Mouse (Mus musculus) forebrain, embryonic 16.5 days (tissue): ENCODE data around the gene Mapkapk2. TPM values are rescaled to one million over a fixed set of nuclear protein-coding genes. Genes with fewer than 3 reads are reported as not detected.
"Not testable (repeated sequence)": the region's sequence is repeated elsewhere in the genome, so short reads cannot be mapped to it uniquely, and the experiment has no call there.

ENCODE experiments used
- ATAC-seq: fragments of 200-750 bp; cut with Nextera tagmentation; 2 replicates; pipeline ENCODE4 v1.8.0; 2017; ENCODE audit warnings: mild to moderate bottlenecking, moderate library complexity
- H3K27ac ChIP-seq: fragments of 300-500 bp; sonication (generic); 2 replicates; pipeline ENCODE4 v1.5.1; 2014; ENCODE audit warnings: low read length, control low read depth
- H3K27me3 ChIP-seq: fragments of 300-500 bp; sonication (generic); replicated peaks from 2 replicates; pipeline ENCODE4 v1.6.1; 2014; ENCODE audit warnings: low read length; ENCODE audit not compliant: control insufficient read depth, insufficient read depth
- H3K36me3 ChIP-seq: fragments of 300-500 bp; sonication (generic); 2 replicates; pipeline ENCODE4 v1.6.1; 2014; ENCODE audit not compliant: control insufficient read depth, insufficient read depth
- H3K4me1 ChIP-seq: fragments of 300-500 bp; sonication (generic); replicated peaks from 2 replicates; pipeline ENCODE4 v1.6.1; 2014; ENCODE audit warnings: low read length; ENCODE audit not compliant: control insufficient read depth, insufficient read depth
- H3K4me2 ChIP-seq: fragments of 300-500 bp; sonication (generic); 2 replicates; pipeline ENCODE4 v1.6.1; 2014; ENCODE audit warnings: mild to moderate bottlenecking, low read length, control low read depth
- H3K4me3 ChIP-seq: fragments of 300-500 bp; sonication (generic); replicated peaks from 2 replicates; pipeline ENCODE4 v1.5.1; 2014; ENCODE audit warnings: mild to moderate bottlenecking, low read length, control low read depth
- H3K9ac ChIP-seq: fragments of 300-500 bp; sonication (generic); replicated peaks from 2 replicates; pipeline ENCODE4 v1.6.1; 2014; ENCODE audit warnings: low read depth, low read length, control low read depth
- H3K9me3 ChIP-seq: fragments of 300-500 bp; sonication (generic); 2 replicates; pipeline ENCODE4 v1.6.1; 2016; ENCODE audit warnings: low read length; ENCODE audit not compliant: control insufficient read depth
- WGBS: fragments of 180-500 bp; shearing (Covaris S2); extraction: QIAGEN DNeasy Blood & Tissue Kit; methylation state at CpG from one replicate; pipeline ENCODE4 v1.1.7; 2014; 5-methylcytosine and 5-hydroxymethylcytosine counted together
- polyA plus RNA-seq: library from polyadenylated mRNA; unstranded; fragments of >200 nt; fragmentation: Nextera tagmentation; extraction: Ambion mirVana; gene quantifications from 2 replicates; pipeline ENCODE4 v1.2.1, GENCODE M21; 2015

The Mapkapk2 gene
- polyA plus RNA-seq, 1 experiment from 2014 or later, result 19.9 TPM

DNA sequence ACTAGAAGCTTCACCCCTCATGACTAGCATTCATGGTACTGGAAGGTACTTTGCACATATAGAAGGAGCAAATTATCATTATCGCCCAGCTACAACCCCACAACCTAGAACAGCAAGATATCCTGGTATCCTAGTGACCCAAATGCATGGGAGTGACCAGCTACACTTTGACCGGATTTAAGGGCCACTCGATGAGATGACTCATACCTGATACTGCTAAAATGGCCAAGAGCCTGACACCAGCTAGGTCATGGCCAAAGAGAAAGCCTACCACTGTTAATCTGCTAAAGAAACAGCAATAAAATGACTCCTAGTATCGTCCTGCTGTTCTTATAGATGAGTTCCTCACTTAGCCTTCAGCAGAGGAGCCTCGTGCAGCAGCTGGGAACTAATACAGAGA lies 58.1 kb downstream of the Mapkapk2 start:
- Histone ChIP-seq H3K27me3 (no peaks in the 10 kb centered on the region), H3K36me3 (no peaks in the 10 kb centered on the region), H3K27ac (no peak overlapping the region), H3K4me1 (no peaks in the 10 kb centered on the region), H3K4me2 (no peak overlapping the region), H3K9ac (no peak overlapping the region), H3K4me3 (no peak overlapping the region), H3K9me3 (no peaks in the 10 kb centered on the region)
- WGBS, result 93% methylated on average over 5 of the region's 5 CpGs
- no peak for ATAC-seq

DNA sequence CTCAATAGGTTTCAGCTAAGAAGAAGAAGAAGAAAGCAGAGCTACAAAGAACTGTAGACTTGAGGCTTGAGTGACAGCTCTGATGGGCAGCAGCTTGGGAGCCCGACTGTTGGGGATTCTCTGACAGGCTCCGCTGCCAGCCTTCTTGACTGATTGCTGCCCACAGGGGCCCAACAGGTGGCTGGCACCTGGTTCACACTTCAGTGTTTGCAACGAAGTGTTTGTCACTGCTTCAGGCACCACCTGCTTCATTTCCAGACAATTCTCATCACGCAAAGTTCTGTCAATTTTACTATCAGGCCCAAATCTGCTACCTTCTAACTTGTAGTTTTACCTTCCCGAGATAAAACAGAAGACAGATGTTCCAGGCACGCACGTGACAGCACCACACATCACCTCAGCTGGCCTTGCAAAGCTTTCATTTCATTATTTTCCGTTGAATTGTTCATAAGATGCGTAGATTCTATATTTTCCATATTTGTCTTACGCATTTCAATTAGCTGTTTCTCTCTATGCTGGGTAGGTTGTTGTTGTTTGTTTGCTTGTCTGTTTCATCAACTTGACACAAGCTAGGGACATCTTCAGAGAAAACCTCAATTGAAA lies 59.1 kb downstream of the Mapkapk2 start:
- no peak overlapping the region for H3K4me3 ChIP-seq
- H3K36me3 ChIP-seq, result no peaks in the 10 kb centered on the region
- H3K4me1 ChIP-seq, result no peaks in the 10 kb centered on the region
- no peak overlapping the region for H3K27ac ChIP-seq
- H3K9me3 ChIP-seq, result no peaks in the 10 kb centered on the region
- WGBS, result 88% methylated on average over 10 of the region's 10 CpGs
- H3K4me2 ChIP-seq, result no peak overlapping the region
- H3K9ac ChIP-seq, result no peak overlapping the region
- ATAC-seq, result no peak
- no peaks in the 10 kb centered on the region for H3K27me3 ChIP-seq

DNA sequence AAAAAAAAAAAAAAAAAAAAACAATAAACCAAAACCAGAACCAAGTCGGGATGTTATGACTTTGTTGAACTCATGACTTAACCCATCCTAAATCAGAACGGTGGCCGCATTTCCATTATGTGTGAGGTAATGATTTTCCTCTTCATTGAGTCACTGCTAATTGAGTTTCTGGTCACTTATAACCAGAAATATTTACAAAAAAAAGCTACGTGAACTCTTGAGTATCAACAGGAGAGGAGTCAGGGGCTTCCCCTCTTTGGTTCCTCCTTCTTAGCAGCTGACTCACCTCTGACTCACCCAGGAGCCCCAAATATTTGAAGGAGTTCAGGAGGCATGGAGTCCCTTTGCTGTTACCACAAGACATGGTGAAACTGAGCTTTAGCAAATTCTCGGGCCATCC lies 59.6 kb downstream of the Mapkapk2 start:
- no peaks in the 10 kb centered on the region for H3K4me1 ChIP-seq
- no peaks in the 10 kb centered on the region for H3K36me3 ChIP-seq
- H3K27ac ChIP-seq, result no peak overlapping the region
- H3K4me2 ChIP-seq, result no peak overlapping the region
- H3K27me3 ChIP-seq, result no peaks in the 10 kb centered on the region
- WGBS, result 96% methylated on average over 5 of the region's 5 CpGs
- no peak overlapping the region for H3K4me3 ChIP-seq
- H3K9ac ChIP-seq, result no peak overlapping the region
- ATAC-seq, result no peak
- H3K9me3 ChIP-seq, result no peaks in the 10 kb centered on the region

DNA sequence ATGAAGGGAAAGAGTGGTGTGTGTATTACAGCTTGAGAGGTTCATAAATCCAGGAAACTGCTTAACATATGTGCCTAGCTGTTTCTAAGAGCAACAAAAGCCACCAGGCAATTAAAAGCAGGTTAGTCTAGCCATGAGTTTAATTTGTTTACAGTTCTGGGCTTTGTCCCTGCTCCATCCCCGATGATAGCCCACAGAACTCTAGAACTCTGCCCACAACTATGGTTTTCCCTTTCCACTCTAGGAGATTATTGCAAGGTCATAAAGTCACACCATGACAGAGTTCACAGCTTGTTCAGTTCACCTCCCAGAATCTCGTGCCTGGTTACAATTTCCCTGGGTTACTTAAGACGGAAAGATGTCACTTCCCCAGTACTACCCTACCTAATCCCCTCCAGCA lies 66.4 kb downstream of the Mapkapk2 start:
- no peak overlapping the region for H3K27ac ChIP-seq
- no peaks in the 10 kb centered on the region for H3K9me3 ChIP-seq
- peaks cover 3% of the 10 kb centered on the region; the same call in 1 of the 2 replicates for H3K4me1 ChIP-seq
- ATAC-seq, result no peak
- H3K9ac ChIP-seq, result no peak overlapping the region
- H3K27me3 ChIP-seq, result no peaks in the 10 kb centered on the region
- H3K4me3 ChIP-seq, result no peak overlapping the region
- WGBS, result 63% methylated on average over 3 of the region's 3 CpGs
- H3K36me3 ChIP-seq, result no peaks in the 10 kb centered on the region
- no peak overlapping the region for H3K4me2 ChIP-seq

DNA sequence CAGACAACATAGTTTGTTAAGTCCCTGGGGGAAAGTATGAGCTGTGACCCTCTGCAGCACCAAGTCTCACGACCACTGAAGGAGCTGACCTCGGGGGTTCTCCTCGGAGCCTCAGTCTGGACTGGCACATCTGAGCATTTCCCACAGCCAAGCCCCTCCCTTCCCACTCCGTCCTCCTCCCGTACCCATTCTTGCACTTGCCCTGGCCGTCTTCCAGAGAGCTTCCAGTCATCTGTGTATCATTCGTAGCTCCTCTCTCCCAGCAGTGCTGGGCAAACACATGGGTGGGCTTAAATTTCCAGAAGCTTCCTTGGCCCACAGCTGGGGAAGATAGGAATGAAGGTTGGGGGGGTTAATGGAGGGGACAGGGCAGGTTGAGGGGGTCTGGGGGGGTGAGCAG lies 67.4 kb downstream of the Mapkapk2 start:
- Histone ChIP-seq H3K27ac (no peak overlapping the region), H3K4me3 (no peak overlapping the region), H3K4me2 (no peak overlapping the region), H3K9ac (no peak overlapping the region), H3K27me3 (no peaks in the 10 kb centered on the region), H3K4me1 (peaks cover 3% of the 10 kb centered on the region; the same call in 1 of the 2 replicates), H3K9me3 (no peaks in the 10 kb centered on the region), H3K36me3 (no peaks in the 10 kb centered on the region)
- no peak for ATAC-seq
- WGBS, result 42% methylated on average over 7 of the region's 7 CpGs

DNA sequence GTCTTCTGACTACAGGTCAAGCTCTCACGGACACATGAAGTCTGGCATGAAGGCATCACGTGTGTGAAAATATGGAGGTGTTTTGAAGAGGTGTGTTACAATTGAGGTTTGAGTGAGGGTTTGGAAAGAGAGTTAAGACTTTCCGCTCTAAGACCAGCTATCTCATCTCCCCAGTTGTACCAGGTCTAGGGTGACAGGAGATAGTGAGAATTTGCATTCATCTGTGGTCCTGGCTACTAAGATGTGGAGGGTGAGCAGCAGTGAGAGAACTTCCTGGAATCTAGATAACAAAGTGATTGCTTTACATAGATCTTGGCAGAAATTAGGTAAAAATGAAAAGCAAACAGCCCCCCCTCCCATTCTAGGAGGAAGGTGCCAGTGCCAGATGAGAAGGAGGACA lies 68.4 kb downstream of the Mapkapk2 start:
- Histone ChIP-seq H3K27me3 (no peaks in the 10 kb centered on the region), H3K9me3 (no peaks in the 10 kb centered on the region), H3K4me3 (no peak overlapping the region), H3K27ac (no peak overlapping the region), H3K36me3 (no peaks in the 10 kb centered on the region), H3K4me2 (no peak overlapping the region), H3K9ac (no peak overlapping the region), H3K4me1 (peaks cover 3% of the 10 kb centered on the region; the same call in 1 of the 2 replicates)
- WGBS, result 89% methylated on average over 3 of the region's 3 CpGs
- ATAC-seq, result no peak

DNA sequence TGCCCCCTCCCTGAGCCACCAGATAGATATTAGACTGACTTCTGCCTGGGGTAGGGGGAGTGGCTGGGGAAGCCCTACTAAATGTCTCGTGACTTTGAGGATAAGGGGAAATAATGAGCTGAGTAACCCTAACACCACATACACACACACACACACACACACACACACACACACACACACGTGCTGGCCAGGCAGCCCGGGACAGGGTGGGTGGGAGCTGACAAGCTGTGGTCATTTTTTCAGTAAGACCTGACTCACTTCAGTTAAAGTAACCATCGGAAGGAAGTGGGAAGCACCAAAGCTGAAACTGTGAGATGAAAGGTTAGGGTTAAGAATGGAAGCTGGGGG lies 71.8 kb downstream of the Mapkapk2 start:
- Histone ChIP-seq H3K27ac (no peak overlapping the region), H3K36me3 (no peaks in the 10 kb centered on the region), H3K4me2 (no peak overlapping the region), H3K9ac (no peak overlapping the region), H3K4me3 (no peak overlapping the region), H3K27me3 (no peaks in the 10 kb centered on the region), H3K4me1 (peaks cover 3% of the 10 kb centered on the region; the same call in 1 of the 2 replicates), H3K9me3 (no peaks in the 10 kb centered on the region)
- 83% methylated on average over 4 of the region's 4 CpGs for WGBS
- ATAC-seq, result no peak

DNA sequence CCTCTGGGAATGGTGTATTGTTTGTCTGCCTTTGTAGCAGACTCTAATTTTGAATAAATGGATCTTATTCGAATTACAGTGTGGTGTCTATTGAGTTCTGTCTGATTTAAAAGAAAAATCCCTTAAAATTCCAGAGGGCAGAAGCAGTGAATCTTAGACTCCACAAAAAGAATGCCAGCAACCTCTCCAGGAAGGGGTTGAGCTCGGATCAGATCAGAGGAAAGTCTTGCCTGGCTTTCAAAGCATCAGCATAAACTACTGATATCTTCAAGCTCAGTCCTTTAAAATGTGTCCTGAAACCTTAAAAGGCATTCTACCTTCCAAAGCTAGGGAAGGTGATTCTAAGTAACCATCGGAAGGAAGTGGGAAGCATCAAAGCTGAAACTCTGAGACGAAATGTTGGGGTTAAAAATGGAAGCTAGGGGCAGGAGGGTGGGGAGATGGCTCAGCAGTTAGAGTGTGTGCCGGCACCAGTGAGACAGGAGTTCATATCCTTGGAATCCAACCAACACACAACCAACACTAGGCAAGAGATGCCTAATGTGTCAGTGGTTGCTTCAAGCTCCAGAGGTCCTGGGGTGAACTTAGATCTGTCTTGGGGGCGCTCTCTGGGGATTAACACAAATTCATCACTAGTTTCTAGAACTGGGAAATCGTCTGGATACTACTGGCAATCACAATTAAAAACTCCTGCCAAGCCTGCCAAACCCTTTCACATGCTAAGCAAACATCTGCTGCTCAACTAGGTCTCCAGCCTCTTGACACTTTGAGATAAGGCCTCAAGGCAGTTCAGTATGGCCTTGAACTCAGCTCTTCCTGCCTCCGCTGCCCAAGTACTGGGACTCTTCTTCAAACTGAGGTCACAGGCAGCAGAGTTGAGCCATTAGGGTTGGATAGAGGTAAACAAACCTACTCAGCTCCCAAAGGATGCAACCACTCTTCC lies 72.5 kb downstream of the Mapkapk2 start:
- no peaks in the 10 kb centered on the region for H3K27me3 ChIP-seq
- ATAC-seq, result no peak
- peaks cover under 1% of the 10 kb centered on the region; the same call in 1 of the 2 replicates for H3K4me1 ChIP-seq
- no peak overlapping the region for H3K27ac ChIP-seq
- H3K4me2 ChIP-seq, result no peak overlapping the region
- no peaks in the 10 kb centered on the region for H3K36me3 ChIP-seq
- H3K9ac ChIP-seq, result no peak overlapping the region
- 77% methylated on average over 8 of the region's 8 CpGs for WGBS
- H3K9me3 ChIP-seq, result no peaks in the 10 kb centered on the region
- no peak overlapping the region for H3K4me3 ChIP-seq

DNA sequence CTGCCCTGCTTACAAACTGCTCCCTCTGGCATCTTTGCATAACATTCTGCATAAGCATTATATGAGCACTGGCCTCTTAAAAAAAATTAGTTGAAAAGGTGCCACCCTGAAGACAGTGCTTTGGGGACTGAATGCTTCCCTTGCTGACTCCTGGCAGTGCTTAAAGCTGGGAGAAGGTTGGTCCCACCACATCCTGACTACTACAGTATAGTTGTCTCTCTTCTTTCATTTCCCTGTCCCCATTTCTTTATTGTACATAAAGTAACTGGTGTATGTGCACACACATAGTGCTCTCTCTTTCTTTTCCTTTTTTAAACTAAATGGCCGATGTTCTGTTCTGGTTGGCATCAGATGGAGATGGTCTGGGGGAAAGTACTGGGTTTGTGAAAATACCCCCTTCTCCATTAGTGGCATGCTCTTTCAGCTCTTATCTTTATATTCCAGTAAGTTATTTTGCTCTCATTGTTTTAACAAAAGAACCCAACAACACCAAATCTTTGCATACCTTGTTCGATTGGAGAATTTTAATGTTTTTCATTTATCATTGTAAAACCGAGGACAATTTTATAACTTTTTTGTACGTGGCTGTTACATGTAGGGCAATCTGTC lies 74.3 kb downstream of the Mapkapk2 start:
- not testable (repeated sequence) for H3K9me3 ChIP-seq, H3K4me2 ChIP-seq, H3K4me1 ChIP-seq, H3K27me3 ChIP-seq, H3K9ac ChIP-seq, H3K36me3 ChIP-seq, ATAC-seq, H3K4me3 ChIP-seq, H3K27ac ChIP-seq
- 93% methylated on average over 4 of the region's 4 CpGs for WGBS
